Mouse (Mus musculus) frontal cortex, postnatal 25 days (tissue): ENCODE data around the gene Irf1.

ENCODE experiments used
- DNase-seq, 2 experiments: peaks; one replicate each; pipeline ENCODE4 v3.0.0; 2022; ENCODE audit warnings: low spot score in 2 of 2

Irf1 gene

GRCm38 (mm10) chr11:53810749-53811148 is 40.9 kb downstream of the Irf1 start:
- DNase-seq: no peak

- DNase-seq: no peak
These were observed 41.5 kb downstream of the Irf1 start for GRCm38 (mm10) chr11:53811312-53811711.

DNA sequence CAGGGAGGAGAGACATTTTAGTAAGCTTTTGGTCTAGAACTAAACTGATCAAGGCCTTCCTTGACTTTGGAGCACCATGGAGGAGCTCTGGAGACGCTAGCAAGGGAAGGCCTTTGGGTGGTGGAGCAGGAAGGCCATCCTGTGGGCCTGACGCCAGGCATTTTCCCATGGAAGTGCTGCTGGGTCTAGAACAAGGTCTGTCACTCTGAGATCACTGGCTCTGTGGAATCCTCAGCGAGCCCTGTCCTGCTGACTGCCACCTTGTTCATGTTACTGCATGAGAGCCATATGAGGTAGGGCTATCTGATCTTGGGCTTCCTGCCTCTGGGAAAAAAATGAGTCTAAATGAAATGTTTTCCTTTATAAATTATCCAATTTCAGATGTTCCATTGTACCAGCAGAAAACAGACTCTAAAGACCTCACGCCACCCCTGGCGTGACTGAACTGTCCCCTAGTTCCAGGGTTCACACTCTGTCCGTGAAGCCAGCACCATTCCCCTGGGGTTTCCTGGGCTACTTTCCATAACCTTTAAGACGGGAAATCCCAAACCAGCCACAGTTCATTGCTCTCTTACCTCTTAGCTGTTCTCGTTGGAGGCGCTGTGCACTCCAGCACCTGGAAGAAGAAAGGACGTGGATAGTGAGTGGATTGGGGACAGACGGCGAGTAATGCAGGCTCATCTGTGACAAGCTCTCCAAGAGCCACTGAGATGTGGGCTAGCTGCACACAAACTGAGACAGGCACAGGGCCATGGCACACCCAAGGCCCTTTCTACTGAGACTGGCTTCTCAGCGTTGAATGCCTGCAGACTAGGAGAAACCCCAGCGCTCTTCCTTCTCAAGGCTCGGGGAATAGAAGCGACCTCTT is 43.4 kb downstream of the Irf1 start:
- DNase-seq: no peak

GRCm38 (mm10) chr11:53814810-53815209 is 45.0 kb downstream of the Irf1 start:
- no peak for DNase-seq

DNA sequence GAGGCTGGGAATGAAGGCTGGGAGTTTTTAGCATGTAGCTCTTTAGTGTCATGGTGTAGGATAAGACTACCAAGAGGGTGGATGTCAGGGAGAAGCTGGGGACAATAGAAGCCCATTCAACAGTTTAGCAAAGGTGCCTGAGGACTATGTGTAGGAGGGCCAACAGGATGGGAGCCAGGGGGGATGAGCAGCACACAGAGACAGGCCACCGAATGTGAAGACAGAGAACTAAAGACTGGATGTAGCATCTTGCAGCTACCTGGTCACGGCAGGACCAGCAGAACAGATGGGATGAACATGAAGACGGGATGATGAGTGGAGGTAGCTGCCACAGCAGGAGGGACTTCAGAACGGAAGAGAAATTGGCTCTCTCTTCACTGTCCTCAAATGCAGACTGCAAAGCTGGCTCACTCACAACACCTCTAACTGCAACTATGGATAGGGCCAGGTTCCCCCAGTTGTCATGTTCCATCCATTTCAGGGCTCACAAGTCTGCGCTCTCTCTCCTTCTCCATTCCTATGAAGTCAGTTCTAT is 47.1 kb downstream of the Irf1 start:
- no peak for DNase-seq

- DNase-seq: no peak
These were observed 49.0 kb downstream of the Irf1 start for GRCm38 (mm10) chr11:53818794-53819193.

GRCm38 (mm10) chr11:53819511-53819910 is 49.7 kb downstream of the Irf1 start:
- DNase-seq: no peak

- no peak for DNase-seq
These were observed 50.8 kb downstream of the Irf1 start for GRCm38 (mm10) chr11:53820516-53821170.

- DNase-seq: no peak
These were observed 51.6 kb downstream of the Irf1 start for GRCm38 (mm10) chr11:53821230-53821944.

DNA sequence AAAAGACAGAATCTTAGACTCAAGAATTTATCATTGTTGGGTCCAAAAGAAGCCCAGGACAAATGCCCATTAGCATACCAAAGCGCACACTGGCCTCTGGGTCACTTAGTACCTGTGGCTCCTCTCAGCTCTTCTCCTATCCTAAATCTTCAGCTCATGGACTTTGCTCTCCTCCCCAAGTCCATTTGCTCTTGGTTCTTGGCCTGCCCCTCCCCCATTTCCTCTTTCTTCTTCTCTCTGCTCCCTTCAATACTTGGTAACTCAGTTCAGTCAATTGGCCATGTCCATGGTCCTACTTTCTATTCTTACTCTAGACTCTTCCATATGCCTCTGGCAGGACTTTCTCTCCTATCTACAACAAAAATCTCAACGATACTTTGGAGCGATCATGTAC is 52.1 kb downstream of the Irf1 start:
- no peak for DNase-seq

GRCm38 (mm10) chr11:53825409-53825808 is 55.6 kb downstream of the Irf1 start:
- no peak for DNase-seq
